Mouse (Mus musculus) heart, postnatal 0 days (tissue): Measurements from ENCODE around the gene Loxl4.

Experiments
- CTCF ChIP-seq: IDR thresholded peaks from 2 replicates; pipeline ENCODE4 v1.5.1; 2016; ENCODE audit warnings: antibody characterized with exemption, control low read depth, low read depth
- EP300 ChIP-seq: IDR thresholded peaks from 2 replicates; pipeline ENCODE4 v1.6.1; 2016; ENCODE audit warnings: antibody characterized with exemption, low read depth

DNA sequence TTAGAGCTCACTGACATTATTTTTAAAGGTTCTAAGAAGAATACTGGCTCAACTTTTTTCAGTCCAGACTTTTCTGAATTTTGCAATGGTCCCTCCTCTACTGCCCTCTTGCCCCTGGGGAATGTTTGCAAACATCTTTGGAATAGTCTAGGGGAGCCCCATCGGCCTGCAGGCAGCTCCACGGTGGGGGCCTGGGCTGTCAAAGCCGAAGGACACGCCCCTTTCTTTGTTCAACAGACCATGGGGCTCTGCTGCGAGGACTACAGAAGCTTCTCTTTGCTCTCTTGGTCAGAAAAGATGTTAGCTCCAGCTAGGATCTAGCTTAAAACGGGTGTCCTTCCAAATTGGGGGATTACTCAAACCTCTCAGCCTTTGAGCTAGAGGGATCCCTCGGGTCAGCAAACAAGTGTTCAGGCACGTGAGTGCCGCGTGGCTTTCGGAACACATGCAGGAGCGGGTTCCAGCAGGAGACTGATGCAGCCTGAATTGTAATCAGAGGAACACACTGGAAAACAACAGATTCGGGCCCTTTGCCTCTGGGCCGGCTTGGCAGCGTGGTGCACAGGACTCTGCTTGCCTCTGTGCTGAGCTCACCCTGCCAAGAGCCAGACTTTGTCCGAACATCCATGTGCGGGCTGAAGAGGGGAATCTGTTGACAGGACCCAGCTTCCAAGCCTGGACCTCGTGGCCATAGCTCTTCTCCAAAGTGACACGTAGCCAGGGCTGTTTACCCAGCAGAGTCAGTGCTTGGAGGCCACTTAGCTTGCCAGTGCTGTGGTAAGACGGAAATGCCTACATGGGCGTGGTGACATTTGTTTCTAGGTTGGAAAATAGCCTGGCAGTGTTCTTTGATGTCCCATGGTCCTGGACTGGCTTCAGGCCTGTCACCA lies 47.0 kb upstream of the Loxl4 start:
- TF ChIP-seq CTCF (no peak), EP300 (no peak)
